Mouse (Mus musculus) naive thymus-derived CD4-positive, alpha-beta T cell, adult 5 months (primary cell): ENCODE data around the gene Plod3. TPM values are rescaled to one million over a fixed set of nuclear protein-coding genes. Genes with fewer than 3 reads are reported as not detected.

ENCODE experiments used
- polyA plus RNA-seq: library from polyadenylated mRNA; unstranded; fragments of 100-300 nt; shearing (Covaris generic); gene quantifications from one replicate; pipeline ENCODE4 v1.2.1, GENCODE M21; 2017

The Plod3 gene
- 7.0 TPM for polyA plus RNA-seq

GRCm38 (mm10) chr5:136986695-136987137, at the start of gene Plod3:
TSS of gene Plod3 (plus strand) at chr5:136987019.

GRCm38 (mm10) chr5:136953015-136953414, 33.8 kb upstream of the Plod3 start, which contains the start of gene Fis1:
TSS of gene Fis1 (plus strand) at chr5:136953275.

GRCm38 (mm10) chr5:136966331-136966730, 20.5 kb upstream of the Plod3 start, which contains the start of gene Cldn15:
TSS of gene Cldn15 (plus strand) at chr5:136966616.

GRCm38 (mm10) chr5:136987934-136988271, 1.1 kb downstream of the Plod3 start, which contains the start of gene Znhit1:
TSS of gene Znhit1 (minus strand) at chr5:136988021.

GRCm38 (mm10) chr5:137026092-137026491, 39.3 kb downstream of the Plod3 start, which contains the start of gene Vgf:
TSS of gene Vgf (plus strand) at chr5:137026392.

GRCm38 (mm10) chr5:137045402-137046323, 58.8 kb downstream of the Plod3 start, which contains the start of gene Ap1s1:
TSS of gene Ap1s1 (minus strand) at chr5:137046135.

Other genes with a start within 250 kb of the Plod3 start
- not detected for gene Col26a1, start 103.8 kb upstream of the Plod3 start, polyA plus RNA-seq
- 2.0 TPM for gene Ift22, start 78.9 kb upstream of the Plod3 start, polyA plus RNA-seq
- 165 TPM for gene Fis1, start 33.7 kb upstream of the Plod3 start, polyA plus RNA-seq
- gene Cldn15, start 20.4 kb upstream of the Plod3 start, polyA plus RNA-seq, result not detected
- 25.7 TPM for gene Znhit1, start 1.0 kb downstream of the Plod3 start, polyA plus RNA-seq
- not detected for gene Vgf, start 39.4 kb downstream of the Plod3 start, polyA plus RNA-seq
- 31.1 TPM for gene Ap1s1, start 59.1 kb downstream of the Plod3 start, polyA plus RNA-seq
- gene Serpine1, start 85.2 kb downstream of the Plod3 start, polyA plus RNA-seq, result not detected
- gene Trim56, start 129.2 kb downstream of the Plod3 start, polyA plus RNA-seq, result 8.8 TPM
- not detected for gene Muc3, start 162.3 kb downstream of the Plod3 start, polyA plus RNA-seq
- gene Muc3a, start 225.4 kb downstream of the Plod3 start, polyA plus RNA-seq, result 0.49 TPM